Mouse (Mus musculus): Measurements from ENCODE around the gene Plaur. TPM values are rescaled to one million over a fixed set of nuclear protein-coding genes. Genes with fewer than 3 reads are reported as not detected.

Gene Plaur
- polyA plus RNA-seq, 1 experiment = 0.79 TPM

GRCm38 (mm10) chr7:24474811-24475506, 12.7 kb downstream of the Plaur start:
- DNase-seq = peak; percentile 47 to 55
- Histone ChIP-seq H3K4me1 (ENCODE audit: control insufficient read depth, insufficient read depth, low read length) (peaks cover 22% of the 10 kb centered on the region), H3K27ac (ENCODE audit: insufficient read depth, low read length) (no peak overlapping the region), H3K27me3 (ENCODE audit: control insufficient read depth, insufficient read depth, low read length) (no peaks in the 10 kb centered on the region), H3K4me3 (replicated peaks; ENCODE audit: insufficient read depth, low read depth, low read length) (no peak overlapping the region)
- WGBS = 10% methylated on average over 21 of the region's 21 CpGs
- TF ChIP-seq CTCF (IDR thresholded peaks at IDR 0.05; ENCODE audit: borderline replicate concordance, insufficient read depth, low read depth, low read length) (no peak; the same call in 1 of the 2 replicates), POLR2A (IDR thresholded peaks at IDR 0.05; ENCODE audit: borderline replicate concordance, insufficient read depth, low read length) (no peak)

DNA sequence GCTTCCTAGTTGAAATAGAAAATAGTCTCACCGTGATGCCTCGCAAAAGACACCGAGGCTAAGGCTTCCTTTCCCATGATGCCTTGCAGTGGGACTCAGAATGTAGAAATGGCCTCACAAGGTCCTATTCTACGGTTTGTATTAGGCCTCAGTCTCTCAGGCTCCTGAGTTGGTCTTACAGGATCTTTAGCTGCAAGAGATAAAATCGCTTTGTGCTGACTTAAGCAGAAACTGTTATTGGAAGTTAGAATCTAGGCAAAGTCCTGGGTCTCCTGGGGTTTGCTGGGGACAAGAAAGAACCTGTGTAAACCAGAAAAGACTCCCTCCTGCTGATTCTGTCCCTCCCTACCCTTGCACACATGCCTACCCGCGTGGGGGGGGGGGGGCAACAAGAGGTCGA, 14.1 kb downstream of the Plaur start:
- no peak for DNase-seq
- H3K4me3 ChIP-seq (replicated peaks; ENCODE audit: insufficient read depth, low read depth, low read length) = no peak overlapping the region
- no peak overlapping the region for H3K27ac ChIP-seq (ENCODE audit: insufficient read depth, low read length)
- no peaks in the 10 kb centered on the region for H3K27me3 ChIP-seq (ENCODE audit: control insufficient read depth, insufficient read depth, low read length)
- H3K4me1 ChIP-seq (ENCODE audit: control insufficient read depth, insufficient read depth, low read length) = peaks cover 24% of the 10 kb centered on the region
- TF ChIP-seq CTCF (IDR thresholded peaks at IDR 0.05; ENCODE audit: borderline replicate concordance, insufficient read depth, low read depth, low read length) = no peak
- TF ChIP-seq POLR2A (IDR thresholded peaks at IDR 0.05; ENCODE audit: borderline replicate concordance, insufficient read depth, low read length) = no peak
- WGBS = 79% methylated on average over 8 of the region's 8 CpGs

GRCm38 (mm10) chr7:24476856-24477255, 14.6 kb downstream of the Plaur start:
- TF ChIP-seq CTCF (IDR thresholded peaks at IDR 0.05; ENCODE audit: borderline replicate concordance, insufficient read depth, low read depth, low read length) (no peak), POLR2A (IDR thresholded peaks at IDR 0.05; ENCODE audit: borderline replicate concordance, insufficient read depth, low read length) (no peak)
- DNase-seq = no peak
- Histone ChIP-seq H3K27me3 (ENCODE audit: control insufficient read depth, insufficient read depth, low read length) (no peaks in the 10 kb centered on the region), H3K27ac (ENCODE audit: insufficient read depth, low read length) (no peak overlapping the region), H3K4me3 (replicated peaks; ENCODE audit: insufficient read depth, low read depth, low read length) (no peak overlapping the region), H3K4me1 (ENCODE audit: control insufficient read depth, insufficient read depth, low read length) (peaks cover 24% of the 10 kb centered on the region)
- 83% methylated on average over 7 of the region's 7 CpGs for WGBS

DNA sequence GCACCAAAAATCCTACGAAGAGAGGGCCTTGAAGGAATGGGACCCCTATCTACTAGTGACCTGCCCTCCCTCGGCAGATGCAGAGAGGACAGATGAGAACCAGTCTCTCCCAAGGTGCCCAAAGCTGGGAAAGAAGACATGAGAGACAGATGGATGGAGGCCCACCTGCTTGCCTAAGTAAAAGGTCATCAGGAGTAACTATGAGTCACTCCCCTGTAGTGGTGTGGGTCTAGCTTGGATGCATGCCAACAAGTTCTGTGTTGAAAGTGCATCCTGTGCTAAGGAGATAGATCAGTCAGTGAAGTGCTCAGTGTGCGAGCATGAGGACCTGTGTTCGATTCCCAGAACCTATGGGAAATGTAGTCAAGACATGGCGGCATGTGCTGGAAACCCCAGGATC, 16.6 kb downstream of the Plaur start:
- Histone ChIP-seq H3K27ac (ENCODE audit: insufficient read depth, low read length) (no peak overlapping the region), H3K27me3 (ENCODE audit: control insufficient read depth, insufficient read depth, low read length) (no peaks in the 10 kb centered on the region), H3K4me1 (ENCODE audit: control insufficient read depth, insufficient read depth, low read length) (peaks cover 19% of the 10 kb centered on the region), H3K4me3 (replicated peaks; ENCODE audit: insufficient read depth, low read depth, low read length) (no peak overlapping the region)
- TF ChIP-seq CTCF (IDR thresholded peaks at IDR 0.05; ENCODE audit: borderline replicate concordance, insufficient read depth, low read depth, low read length) (no peak), POLR2A (IDR thresholded peaks at IDR 0.05; ENCODE audit: borderline replicate concordance, insufficient read depth, low read length) (no peak)
- no peak for DNase-seq
- 89% methylated on average over 5 of the region's 5 CpGs for WGBS

GRCm38 (mm10) chr7:24479685-24480084, 17.4 kb downstream of the Plaur start:
- H3K27me3 ChIP-seq (ENCODE audit: control insufficient read depth, insufficient read depth, low read length) = no peaks in the 10 kb centered on the region
- H3K27ac ChIP-seq (ENCODE audit: insufficient read depth, low read length) = no peak overlapping the region
- no peak for DNase-seq
- no peak overlapping the region for H3K4me3 ChIP-seq (replicated peaks; ENCODE audit: insufficient read depth, low read depth, low read length)
- H3K4me1 ChIP-seq (ENCODE audit: control insufficient read depth, insufficient read depth, low read length) = peaks cover 16% of the 10 kb centered on the region
- TF ChIP-seq POLR2A (IDR thresholded peaks at IDR 0.05; ENCODE audit: borderline replicate concordance, insufficient read depth, low read length) (no peak), CTCF (IDR thresholded peaks at IDR 0.05; ENCODE audit: borderline replicate concordance, insufficient read depth, low read depth, low read length) (no peak)
- 79% methylated on average over 2 of the region's 2 CpGs for WGBS

DNA sequence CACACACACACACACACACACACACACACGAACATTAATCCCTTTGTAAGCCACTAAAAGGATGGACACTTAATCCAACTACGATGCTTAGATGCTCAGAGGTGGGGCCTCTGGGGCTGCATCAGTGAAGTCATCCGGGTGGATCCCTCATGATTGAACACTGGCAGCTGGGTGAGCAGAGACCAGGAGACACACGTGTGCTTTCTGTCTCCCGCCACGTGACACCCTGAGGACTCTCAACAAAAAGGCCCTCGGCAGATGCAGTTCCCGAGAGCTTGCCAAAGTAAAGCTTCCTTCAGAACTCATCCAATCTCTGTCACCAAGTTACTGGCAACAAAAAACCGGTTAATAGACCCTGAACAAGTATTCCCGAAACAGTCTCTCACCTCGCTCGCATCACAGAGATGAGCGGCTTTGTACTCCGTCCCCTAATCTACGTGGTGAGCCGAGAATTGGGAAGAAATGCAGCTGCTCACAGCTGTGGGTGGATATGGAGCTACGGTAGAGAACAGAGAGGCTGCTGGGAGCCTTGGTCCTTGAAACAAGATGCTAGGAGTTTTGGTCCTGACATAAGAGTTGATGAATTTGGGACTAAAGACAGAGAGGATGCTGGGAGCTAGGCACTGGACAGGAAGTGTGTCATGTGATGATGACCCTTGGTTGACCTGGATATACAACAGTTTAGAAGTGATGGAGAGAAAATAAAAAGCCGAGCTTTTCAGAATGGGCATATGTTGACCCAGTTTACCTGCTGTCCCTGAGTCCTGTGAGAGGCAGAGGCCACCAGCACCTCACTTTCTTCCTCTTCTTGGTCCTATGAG, 18.0 kb downstream of the Plaur start:
- no peaks in the 10 kb centered on the region for H3K27me3 ChIP-seq (ENCODE audit: control insufficient read depth, insufficient read depth, low read length)
- DNase-seq = peak; percentile 34 to 44
- WGBS = 23% methylated on average over 18 of the region's 18 CpGs
- H3K4me3 ChIP-seq (replicated peaks; ENCODE audit: insufficient read depth, low read depth, low read length) = peak overlapping the region; percentile 79
- peak overlapping the region; percentile 35; the same call in 1 of the 2 replicates for H3K27ac ChIP-seq (ENCODE audit: insufficient read depth, low read length)
- peaks cover 13% of the 10 kb centered on the region for H3K4me1 ChIP-seq (ENCODE audit: control insufficient read depth, insufficient read depth, low read length)
- TF ChIP-seq CTCF (IDR thresholded peaks at IDR 0.05; ENCODE audit: borderline replicate concordance, insufficient read depth, low read depth, low read length) (no peak), POLR2A (IDR thresholded peaks at IDR 0.05; ENCODE audit: borderline replicate concordance, insufficient read depth, low read length) (no peak)

- TF ChIP-seq CTCF (IDR thresholded peaks at IDR 0.05; ENCODE audit: borderline replicate concordance, insufficient read depth, low read depth, low read length) (no peak), POLR2A (IDR thresholded peaks at IDR 0.05; ENCODE audit: borderline replicate concordance, insufficient read depth, low read length) (no peak)
Observed at GRCm38 (mm10) chr7:24480986-24481473, 18.7 kb downstream of the Plaur start.

More at GRCm38 (mm10) chr7:24480986-24481473, 18.7 kb downstream of the Plaur start:
- Histone ChIP-seq H3K4me1 (ENCODE audit: control insufficient read depth, insufficient read depth, low read length) (peaks cover 14% of the 10 kb centered on the region), H3K27me3 (ENCODE audit: control insufficient read depth, insufficient read depth, low read length) (no peaks in the 10 kb centered on the region), H3K4me3 (replicated peaks; ENCODE audit: insufficient read depth, low read depth, low read length) (peak overlapping the region; percentile 79), H3K27ac (ENCODE audit: insufficient read depth, low read length) (peak overlapping the region; percentile 35)
- DNase-seq = peak in 1 of 2 experiments; percentile 49
- 2% methylated on average over 14 of the region's 14 CpGs for WGBS
